Mouse (Mus musculus) kidney, postnatal 14 days (tissue): Measurements from ENCODE around the gene Tnni2.

ENCODE experiments used
- DNase-seq: peaks from one replicate; pipeline ENCODE4 v3.0.0; 2022; ENCODE audit warnings: mixed read lengths

Gene Tnni2

DNA sequence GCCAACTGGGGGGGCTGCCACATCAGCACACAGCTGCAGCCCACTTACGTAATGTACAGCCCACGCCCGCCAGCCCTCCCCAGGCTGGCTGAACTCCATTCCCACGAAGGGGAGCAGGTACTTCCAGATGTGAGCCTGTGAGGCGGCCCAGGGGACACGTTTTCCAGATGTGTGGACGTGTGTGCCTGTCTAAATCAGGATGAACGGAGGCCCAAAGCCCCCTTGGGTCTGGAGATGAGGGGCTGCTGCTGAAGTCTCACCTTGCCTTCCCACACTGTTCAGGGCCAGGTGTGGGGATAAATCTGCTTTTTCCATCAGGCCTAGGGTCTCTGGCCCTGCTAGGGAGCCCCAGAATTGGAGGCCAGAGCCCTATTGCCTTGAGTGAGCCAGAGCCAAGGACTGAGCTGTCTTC is 45.1 kb downstream of the Tnni2 start:
- no peak for DNase-seq

DNA sequence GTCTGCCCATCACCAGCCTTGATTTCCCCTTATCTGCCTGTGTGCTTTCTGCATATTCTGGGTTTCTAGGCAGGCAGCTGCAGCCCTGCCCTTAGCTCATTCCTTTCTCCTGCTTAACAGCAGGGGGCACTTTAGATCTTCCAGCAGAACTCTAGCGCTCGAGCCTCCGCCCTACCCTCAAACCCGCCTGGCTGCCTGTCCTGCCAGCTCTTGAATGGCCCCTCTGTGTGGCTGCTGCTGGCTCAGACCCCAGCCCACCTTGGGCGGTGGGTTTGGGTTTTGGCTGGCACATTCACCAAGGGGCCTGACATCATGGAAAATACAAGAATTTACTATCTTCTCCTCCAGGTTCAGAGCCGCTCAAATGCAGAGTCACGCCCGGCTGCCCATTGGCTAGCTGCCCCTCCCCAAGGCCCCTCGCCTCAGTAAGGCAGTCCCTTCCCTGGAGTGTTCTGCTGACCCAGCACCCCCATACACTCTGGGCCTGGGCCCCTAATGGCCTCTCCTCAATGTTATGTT is 45.8 kb downstream of the Tnni2 start:
- peak; percentile 48 for DNase-seq

DNA sequence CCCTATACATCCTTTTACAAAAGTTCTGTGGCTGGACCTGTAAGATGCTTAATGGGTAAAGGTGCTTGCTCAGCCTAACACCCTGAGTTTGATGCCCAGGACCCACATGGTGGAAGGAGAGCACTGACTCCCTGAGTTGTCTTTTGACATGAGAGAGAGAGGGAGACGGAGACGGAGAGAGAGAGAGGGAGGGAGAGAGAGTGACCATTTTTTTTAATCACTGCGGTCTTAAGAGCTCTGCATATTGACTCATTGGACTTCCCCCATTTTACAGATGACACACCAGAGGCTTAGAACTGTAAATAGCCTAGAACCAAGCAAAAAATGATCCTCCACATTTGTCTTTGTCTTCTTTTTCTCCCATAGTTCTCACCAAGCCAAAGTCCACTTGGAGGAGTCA is 46.4 kb downstream of the Tnni2 start:
- no peak for DNase-seq

DNA sequence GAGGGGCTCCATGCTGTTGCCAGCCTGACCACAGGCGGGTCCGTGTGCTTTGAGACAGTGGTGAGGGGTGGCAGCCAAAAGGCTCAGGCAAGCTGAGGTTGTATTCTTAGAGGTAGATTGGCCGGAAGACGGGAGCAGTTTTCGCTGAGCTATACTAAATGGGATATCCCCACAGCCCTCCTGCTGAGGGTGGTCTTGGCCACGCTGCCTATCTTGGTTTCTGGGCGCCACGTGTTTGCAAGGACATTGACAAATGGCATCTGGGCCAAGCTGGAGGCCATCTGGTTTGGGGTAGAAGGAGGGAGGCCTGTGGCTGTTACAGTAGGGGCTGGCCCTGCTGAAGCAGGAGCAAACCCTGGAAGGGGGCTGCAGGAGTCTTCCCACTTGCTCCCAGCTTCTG is 51.9 kb downstream of the Tnni2 start:
- DNase-seq: no peak
